Mouse (Mus musculus) R1 (cell line): ENCODE measurements around the gene Cnih4.

ENCODE experiments used
- DNase-seq: peaks from one replicate; pipeline ENCODE4 v3.0.0-alpha.2; 2018; ENCODE audit warnings: low read depth, low spot score

The Cnih4 gene

GRCm38 (mm10) chr1:181211403-181211919 is 67.0 kb downstream of the Cnih4 start:
- DNase-seq = peak; percentile 34

DNA sequence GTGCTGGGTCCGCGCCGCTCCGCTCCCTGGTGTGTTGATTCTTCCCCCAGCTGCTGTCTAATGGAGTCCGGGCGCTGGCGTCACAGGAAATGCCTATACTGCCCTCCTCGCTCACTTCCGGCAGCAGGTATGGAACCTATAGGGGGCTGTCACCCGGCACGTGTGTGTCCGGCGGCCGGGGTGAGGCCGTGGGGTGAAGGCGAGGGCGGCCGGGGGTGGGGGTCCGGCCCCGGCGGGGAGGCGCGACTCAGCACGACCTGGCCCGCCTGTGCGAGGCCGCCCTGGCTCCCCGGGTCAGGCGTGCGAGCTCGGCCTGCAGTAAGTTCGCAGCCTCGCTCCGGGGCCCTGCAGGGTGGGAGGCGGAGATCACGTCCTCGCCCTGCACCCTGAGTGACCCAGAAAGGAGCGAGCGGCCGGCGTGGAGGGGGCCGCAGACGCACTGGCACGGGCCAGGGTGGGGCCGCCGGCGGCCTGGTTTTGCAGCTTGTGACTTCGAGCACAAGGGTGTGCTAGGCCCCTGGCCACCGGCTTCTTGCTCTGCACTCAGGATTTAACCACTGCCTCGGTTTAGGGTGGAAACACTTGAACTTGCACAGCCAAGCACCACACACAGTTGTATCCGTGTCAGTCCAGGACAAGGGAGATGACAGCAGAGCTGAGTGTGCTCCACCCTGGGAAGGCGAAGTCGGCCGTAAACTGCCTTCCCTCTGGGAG is 67.6 kb downstream of the Cnih4 start, which contains the start of gene Wdr26:
TSS of gene Wdr26 (minus strand) at position 82 of the 714 bp plus-strand sequence.
- DNase-seq = peak; percentile 91

- no peak for DNase-seq
Observed at GRCm38 (mm10) chr1:181214296-181215035, 70.0 kb downstream of the Cnih4 start.

DNA sequence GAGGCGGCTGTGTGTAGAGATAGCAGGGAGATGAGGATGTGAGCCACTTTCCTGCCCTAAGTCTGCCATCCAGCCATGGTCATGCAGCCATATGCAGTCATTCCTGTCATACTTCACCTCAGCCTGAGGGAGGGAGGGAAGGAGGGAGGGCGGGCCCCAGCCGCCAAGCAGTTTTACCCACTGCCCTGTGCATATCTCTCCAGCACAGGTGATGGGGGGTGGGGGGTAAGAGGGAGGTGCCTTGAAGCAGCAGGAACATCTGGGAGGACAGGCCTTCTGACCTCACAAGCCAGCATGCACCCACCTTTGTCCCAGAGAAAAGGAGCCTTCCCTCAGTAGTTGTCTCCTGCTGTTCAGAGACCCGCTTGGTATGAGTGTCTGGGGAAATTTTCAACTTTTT is 71.8 kb downstream of the Cnih4 start:
- DNase-seq = peak; percentile 38
